In the genomic region with DNA sequence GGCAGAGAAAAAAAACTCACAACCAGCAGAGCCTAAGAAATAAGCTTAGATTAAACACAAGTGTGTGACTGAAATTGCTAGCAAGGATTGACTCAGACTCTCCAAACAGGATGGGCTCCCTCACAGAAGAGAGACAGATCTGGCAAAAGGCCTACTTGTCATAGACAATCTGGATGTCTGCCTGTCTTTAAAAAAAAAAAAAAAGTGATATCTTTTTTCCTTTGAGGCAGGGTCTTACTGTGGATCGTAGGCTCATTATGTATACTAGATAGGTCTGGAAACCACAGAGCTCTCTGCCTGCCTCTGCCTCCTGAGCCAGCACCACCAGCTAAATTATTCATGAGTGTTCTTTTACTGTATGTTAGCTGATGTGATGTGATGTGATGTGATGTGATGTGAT, we compare ENCODE assay signal across 22 mouse cellular contexts. TPM values are rescaled to one million over a fixed set of nuclear protein-coding genes. Genes with fewer than 3 reads are reported as not detected.
DNase-seq lines count a peak whose midpoint lies in the region; ATAC-seq and TF ChIP-seq lines count a peak whose summit lies in the region.
"Had no signal": no experiment of that assay in that cellular context is flagged by ENCODE, and none has a peak within 500 bp of the region (broad histone marks: within the 10 kb centered on the region; RNA-seq: fewer than 3 reads in every experiment).

No protein-coding gene starts in this region.

- 30% methylated on average over 1 of the region's 1 CpGs for WGBS in lung, embryonic 14.5 days

- H3K4me3 ChIP-seq in lung, embryonic 14.5 days (ENCODE audit: low read depth, low read length), result no peak overlapping the region
- H3K4me3 ChIP-seq: embryonic facial prominence, embryonic 13.5 days; heart, adult 2 months; heart, embryonic 15.5 days had no signal

- no peak overlapping the region for H3K4me2 ChIP-seq in lung, embryonic 14.5 days
- H3K4me2 ChIP-seq: embryonic facial prominence, embryonic 13.5 days; heart, embryonic 11.5 days; heart, embryonic 15.5 days; hindbrain, embryonic 14.5 days had no signal

- H3K36me3 ChIP-seq in lung, embryonic 14.5 days (ENCODE audit: insufficient read depth), result peaks cover 25% of the 10 kb centered on the region; the same call in 1 of the 2 replicates
- H3K36me3 ChIP-seq: G1E had no signal

- no peak overlapping the region for H3K9ac ChIP-seq in lung, embryonic 14.5 days
- H3K9ac ChIP-seq: embryonic facial prominence, embryonic 13.5 days; heart, embryonic 15.5 days; hindbrain, embryonic 14.5 days had no signal

- TF ChIP-seq CTCF in lung, embryonic 14.5 days (IDR thresholded peaks at IDR 0.05; ENCODE audit: low read depth), result no peak

- no peaks in the 10 kb centered on the region for H3K27me3 ChIP-seq in lung, embryonic 14.5 days (ENCODE audit: insufficient read depth, low read length)
- H3K27me3 ChIP-seq: embryonic facial prominence, embryonic 13.5 days; heart, embryonic 15.5 days had no signal

- 0 out of 2 replicates have a peak, but pooled peaks cover 4% of the 10 kb centered on the region for H3K4me1 ChIP-seq in lung, embryonic 14.5 days (ENCODE audit: insufficient read depth)
- H3K4me1 ChIP-seq: embryonic facial prominence, embryonic 13.5 days had no signal

- H3K27ac ChIP-seq in lung, embryonic 14.5 days (ENCODE audit: low read depth), result no peak overlapping the region
- H3K27ac ChIP-seq: embryonic facial prominence, embryonic 13.5 days; heart, adult 2 months; heart, embryonic 15.5 days; hindbrain, embryonic 14.5 days had no signal

- peak; percentile 70; the same call in 1 of the 2 replicates for ATAC-seq in lung, embryonic 14.5 days (ENCODE audit: insufficient read depth)
- ATAC-seq: CD4-positive, CD25-positive, alpha-beta regulatory T cell, adult 4 months; inflammation-experienced regulatory T-cells, adult 6 months; intestine, postnatal 0 days had no signal

- no peaks in the 10 kb centered on the region for H3K9me3 ChIP-seq in lung, embryonic 14.5 days (ENCODE audit: low read depth, low read length)
- H3K9me3 ChIP-seq: G1E; heart, embryonic 15.5 days had no signal

- peak; percentile 73 for DNase-seq in lung, embryonic 14.5 days
- no peak for DNase-seq in lung, postnatal 10 days
- DNase-seq in 3T3-L1 (ENCODE audit: low read depth, low spot score), result peak; percentile 6
- DNase-seq in brain, adult 2 months (ENCODE audit: low read depth, low spot score), result peak; percentile 23
- DNase-seq in induced T-regulatory cell, adult 2 months (ENCODE audit: low read depth), result peak; percentile 19
- no peak for DNase-seq in layer of hippocampus, adult 8-10 months (ENCODE audit: low spot score in 2 of 2)
- DNase-seq: adrenal gland, postnatal 10 days; B cell, adult 2 months; cerebellum, adult 18-20 months; cerebellum, adult 9-11 months; cerebellum, postnatal 36 days; gastrocnemius, postnatal 10 days; heart, adult 2 months; heart, postnatal 14 days had no signal

RNA-seq across cellular contexts. Expression of a gene that starts 35.8 kb away (rescaled TPM):
- 388 and 416 TPM in 2 replicates for polyA plus RNA-seq in lung, embryonic 14.5 days (2014; fragmentation: Nextera tagmentation; extraction: Ambion mirVana)
- total RNA-seq in layer of hippocampus, adult 8-10 months (2022), result 100 to 1,000 TPM in 1 of 4 experiments, 10 to 100 TPM in 3; 83.6 to 104 (median 86.3) TPM

Comparison
In these comparisons a context has a peak if more than half of its experiments do, and no peak if none do; other contexts are left out.
1. DNase-seq: peak in lung, embryonic 14.5 days (single experiment), 3T3-L1 (single experiment), brain, adult 2 months (single experiment) and induced T-regulatory cell, adult 2 months (single experiment); none in lung, postnatal 10 days (single experiment) and layer of hippocampus, adult 8-10 months (0 of 2).